Mouse (Mus musculus) large intestine, adult 2 months (tissue): Measurements from ENCODE around the gene Gm10100. TPM values are rescaled to one million over a fixed set of nuclear protein-coding genes. Genes with fewer than 3 reads are reported as not detected.
"Not testable (repeated sequence)": the region's sequence is repeated elsewhere in the genome, so short reads cannot be mapped to it uniquely, and the experiment has no call there.

Experiments
- DNase-seq: peaks from one replicate; pipeline ENCODE4 v3.0.0-alpha.2; 2012; ENCODE audit warnings: low read depth, low spot score
- WGBS: fragments of 180-500 bp; shearing (Covaris S2); methylation state at CpG from one replicate; pipeline ENCODE4 v1.1.7; 2018; 5-methylcytosine and 5-hydroxymethylcytosine counted together
- polyA plus RNA-seq: library from polyadenylated mRNA; depleted of rRNA; stranded (reverse); fragments of >200 nt; gene quantifications from 2 replicates; pipeline ENCODE4 v1.2.3, GENCODE M21; 2012; rRNA removed

Gene Gm10100
- polyA plus RNA-seq, 1 experiment, result not detected

- 84% methylated on average over 1 of the region's 1 CpGs for WGBS
- not testable (repeated sequence) for DNase-seq
These were observed 24.4 kb downstream of the Gm10100 start for GRCm38 (mm10) chr10:77750686-77751085.

GRCm38 (mm10) chr10:77751254-77751653, 25.0 kb downstream of the Gm10100 start, which contains the start of gene Gm9736:
Gene Gm9736, minus strand, starts transcription at chr10:77751354.
- not testable (repeated sequence) for DNase-seq
- WGBS, result 53% methylated on average over 1 of the region's 1 CpGs

GRCm38 (mm10) chr10:77752312-77752711, 26.0 kb downstream of the Gm10100 start:
- not testable (repeated sequence) for DNase-seq
- 49% methylated on average over 3 of the region's 3 CpGs for WGBS

GRCm38 (mm10) chr10:77753448-77753847, 27.2 kb downstream of the Gm10100 start:
- no peak for DNase-seq

- whole genome bisulfite sequencing, result 20% methylated on average over 1 of the region's 1 CpGs
- DNase-seq, result not testable (repeated sequence)
These were observed 33.3 kb downstream of the Gm10100 start, which contains the start of gene Gm3233 for GRCm38 (mm10) chr10:77759582-77759981. Gene Gm3233, minus strand, starts transcription at chr10:77759682.

GRCm38 (mm10) chr10:77769727-77770126, 43.4 kb downstream of the Gm10100 start:
- DNase-seq, result no peak
- 76% methylated on average over 1 of the region's 1 CpGs for WGBS

- 50% methylated on average over 1 of the region's 1 CpGs for WGBS
- DNase-seq, result not testable (repeated sequence)
These were observed 44.9 kb downstream of the Gm10100 start, which contains the start of gene Gm3238 for GRCm38 (mm10) chr10:77771225-77771624. Gene Gm3238, minus strand, starts transcription at chr10:77771325.

GRCm38 (mm10) chr10:77772142-77772541, 45.9 kb downstream of the Gm10100 start:
- not testable (repeated sequence) for DNase-seq
- WGBS, result 80% methylated on average over 1 of the region's 3 CpGs

Other genes starting within 250 kb of the Gm10100 start
- gene Fam207a, start 210.7 kb upstream of the Gm10100 start, polyA plus RNA-seq, result 31.2 and 32.0 TPM in 2 replicates
- 19.2 and 25.3 TPM in 2 replicates for gene Itgb2, start 196.2 kb upstream of the Gm10100 start, polyA plus RNA-seq
- gene Pttg1ip, start 144.8 kb upstream of the Gm10100 start, polyA plus RNA-seq, result 158 and 222 TPM in 2 replicates
- 293 and 338 TPM in 2 replicates for gene Sumo3, start 120.4 kb upstream of the Gm10100 start, polyA plus RNA-seq
- gene Gm49325, start 120.3 kb upstream of the Gm10100 start, polyA plus RNA-seq, result not detected in 2 replicates
- gene Ube2g2, start 104.2 kb upstream of the Gm10100 start, polyA plus RNA-seq, result 27.7 and 31.4 TPM in 2 replicates
- 0.52 and 0.94 TPM in 2 replicates for gene Tspear, start 39.9 kb upstream of the Gm10100 start, polyA plus RNA-seq
- gene Gm19402, start 35.7 kb upstream of the Gm10100 start, polyA plus RNA-seq, result not detected in 2 replicates
- gene Gm9508, start 29.3 kb upstream of the Gm10100 start, polyA plus RNA-seq, result not detected in 2 replicates
- not detected in 2 replicates for gene Gm10272, start 19.9 kb upstream of the Gm10100 start, polyA plus RNA-seq
- gene Gm10024, start 15.0 kb upstream of the Gm10100 start, polyA plus RNA-seq, result not detected in 2 replicates
- gene Gm10142, start 10.7 kb upstream of the Gm10100 start, polyA plus RNA-seq, result not detected in 2 replicates
- not detected in 2 replicates for gene Krtap12-1, start 5.9 kb upstream of the Gm10100 start, polyA plus RNA-seq
- gene Gm18596, start 16.2 kb downstream of the Gm10100 start, polyA plus RNA-seq, result not detected in 2 replicates
- not detected in 2 replicates for gene Gm9736, start 24.9 kb downstream of the Gm10100 start, polyA plus RNA-seq
- not detected in 2 replicates for gene Gm3233, start 33.2 kb downstream of the Gm10100 start, polyA plus RNA-seq
- gene Gm3238, start 44.8 kb downstream of the Gm10100 start, polyA plus RNA-seq, result not detected in 2 replicates
- gene Gm7138, start 50.5 kb downstream of the Gm10100 start, polyA plus RNA-seq, result not detected in 2 replicates
- gene Gm3250, start 56.1 kb downstream of the Gm10100 start, polyA plus RNA-seq, result not detected in 2 replicates
- gene Gm7137, start 61.7 kb downstream of the Gm10100 start, polyA plus RNA-seq, result not detected in 2 replicates
- not detected in 2 replicates for gene Gm9639, start 68.6 kb downstream of the Gm10100 start, polyA plus RNA-seq
- not detected in 2 replicates for gene Gm19668, start 72.6 kb downstream of the Gm10100 start, polyA plus RNA-seq
- gene Gm9507, start 85.4 kb downstream of the Gm10100 start, polyA plus RNA-seq, result not detected in 2 replicates
- not detected in 2 replicates for gene Gm2696, start 88.2 kb downstream of the Gm10100 start, polyA plus RNA-seq
- gene Krtap10-4, start 100.6 kb downstream of the Gm10100 start, polyA plus RNA-seq, result not detected in 2 replicates
- gene Krtap10-10, start 109.5 kb downstream of the Gm10100 start, polyA plus RNA-seq, result not detected in 2 replicates
- gene Gm36176, start 120.3 kb downstream of the Gm10100 start, polyA plus RNA-seq, result not detected in 2 replicates
- gene Gm10318, start 126.4 kb downstream of the Gm10100 start, polyA plus RNA-seq, result not detected in 2 replicates
- gene Gm3285, start 135.5 kb downstream of the Gm10100 start, polyA plus RNA-seq, result not detected in 2 replicates
- 6.4 and 6.8 TPM in 2 replicates for gene Lrrc3, start 176.1 kb downstream of the Gm10100 start, polyA plus RNA-seq
- 2.4 and 4.4 TPM in 2 replicates for gene Trpm2, start 244.1 kb downstream of the Gm10100 start, polyA plus RNA-seq